Mouse (Mus musculus) forebrain, embryonic 13.5 days (tissue): ENCODE measurements around the gene Fem1b. TPM values are rescaled to one million over a fixed set of nuclear protein-coding genes. Genes with fewer than 3 reads are reported as not detected.

Experiments
- ATAC-seq: fragments of 200-750 bp; cut with Nextera tagmentation; 2 replicates; pipeline ENCODE4 v1.8.0; 2017
- H3K27ac ChIP-seq: fragments of 300-500 bp; sonication (generic); 2 replicates; pipeline ENCODE4 v1.5.1; 2015; ENCODE audit warnings: inconsistent platforms, mild to moderate bottlenecking, moderate library complexity
- H3K27me3 ChIP-seq: fragments of 300-500 bp; sonication (generic); 2 replicates; pipeline ENCODE4 v1.6.1; 2015; ENCODE audit warnings: mild to moderate bottlenecking, inconsistent platforms
- H3K36me3 ChIP-seq: fragments of 300-500 bp; sonication (generic); 2 replicates; pipeline ENCODE4 v1.6.1; 2015; ENCODE audit warnings: mild to moderate bottlenecking, inconsistent platforms; ENCODE audit not compliant: poor library complexity, severe bottlenecking
- H3K4me1 ChIP-seq: fragments of 300-500 bp; sonication (generic); 2 replicates; pipeline ENCODE4 v1.6.1; 2015; ENCODE audit warnings: inconsistent platforms
- H3K4me2 ChIP-seq: fragments of 300-500 bp; sonication (generic); 2 replicates; pipeline ENCODE4 v1.6.1; 2015; ENCODE audit warnings: inconsistent platforms, mild to moderate bottlenecking, moderate library complexity
- H3K4me3 ChIP-seq: fragments of 300-500 bp; sonication (generic); 2 replicates; pipeline ENCODE4 v1.5.1; 2015; ENCODE audit warnings: mild to moderate bottlenecking, inconsistent platforms
- H3K9ac ChIP-seq: fragments of 300-500 bp; sonication (generic); 2 replicates; pipeline ENCODE4 v1.6.1; 2015; ENCODE audit warnings: mild to moderate bottlenecking, inconsistent platforms
- H3K9me3 ChIP-seq: fragments of 300-500 bp; sonication (generic); replicated peaks from 2 replicates; pipeline ENCODE4 v1.6.1; 2016; ENCODE audit warnings: inconsistent platforms
- WGBS: fragments of 180-500 bp; shearing (Covaris S2); methylation state at CpG from one replicate; pipeline ENCODE4 v1.1.7; 2015; 5-methylcytosine and 5-hydroxymethylcytosine counted together
- polyA plus RNA-seq: library from polyadenylated mRNA; unstranded; fragments of >200 nt; fragmentation: Nextera tagmentation; extraction: Ambion mirVana; gene quantifications from 2 replicates; pipeline ENCODE4 v1.2.1, GENCODE M21; 2015

The Fem1b gene
- polyA plus RNA-seq, 1 experiment from 2014 or later = 36.6 TPM

DNA sequence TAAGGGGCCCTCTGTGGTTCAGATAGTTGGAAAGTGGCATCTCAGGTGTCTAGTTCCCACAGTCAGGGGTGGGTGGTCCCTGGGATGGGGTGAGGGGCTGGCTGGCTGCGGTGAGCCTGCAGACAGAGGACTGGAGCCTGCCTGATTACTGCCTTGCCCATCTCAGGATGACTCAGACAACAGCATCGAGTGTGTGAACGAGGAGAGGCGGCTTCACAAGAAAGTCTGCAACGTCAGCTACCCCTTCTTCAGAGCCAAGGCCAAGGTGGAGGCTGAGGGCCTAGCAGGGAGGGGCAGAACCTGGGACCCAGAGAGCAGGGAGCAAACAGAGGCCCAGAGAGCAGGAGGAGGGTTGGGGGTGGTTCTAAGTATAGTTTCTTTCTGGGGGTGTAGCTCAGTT, 43.4 kb downstream of the Fem1b start:
- 84% methylated on average over 5 of the region's 5 CpGs for WGBS
- H3K4me1 ChIP-seq = 0 out of 2 replicates have a peak, but pooled peaks cover 4% of the 10 kb centered on the region
- no peaks in the 10 kb centered on the region for H3K36me3 ChIP-seq
- ATAC-seq = no peak
- H3K27ac ChIP-seq = no peak overlapping the region
- H3K9ac ChIP-seq = no peak overlapping the region
- H3K27me3 ChIP-seq = no peaks in the 10 kb centered on the region
- no peak overlapping the region for H3K4me2 ChIP-seq
- no peaks in the 10 kb centered on the region for H3K9me3 ChIP-seq
- no peak overlapping the region for H3K4me3 ChIP-seq

- Histone ChIP-seq H3K9me3 (no peaks in the 10 kb centered on the region), H3K27ac (no peak overlapping the region), H3K9ac (no peak overlapping the region), H3K36me3 (no peaks in the 10 kb centered on the region), H3K4me1 (0 out of 2 replicates have a peak, but pooled peaks cover 5% of the 10 kb centered on the region), H3K4me2 (no peak overlapping the region), H3K27me3 (no peaks in the 10 kb centered on the region), H3K4me3 (no peak overlapping the region)
- WGBS = 78% methylated on average over 17 of the region's 17 CpGs
- no peak for ATAC-seq
Observed at GRCm38 (mm10) chr9:62767464-62767863, 44.3 kb downstream of the Fem1b start.

DNA sequence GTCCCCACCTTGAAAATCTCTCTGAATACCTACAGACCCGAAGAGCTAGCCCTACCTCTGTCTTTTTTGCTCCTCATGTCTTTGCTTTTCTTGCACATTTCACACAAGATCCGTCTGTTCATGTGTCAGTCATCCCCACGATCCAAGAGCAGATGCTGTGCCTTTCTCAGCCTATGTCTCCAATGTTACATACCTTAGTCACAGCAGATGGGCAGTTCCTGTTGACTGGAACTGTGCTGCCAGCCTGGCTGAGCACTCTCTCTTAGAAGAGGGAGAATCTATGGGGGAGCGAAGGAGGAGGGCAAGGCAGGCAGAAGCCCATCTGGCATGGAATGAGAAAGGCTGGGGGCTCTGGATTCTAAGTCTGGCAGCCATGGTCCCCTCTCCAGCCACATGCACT, 46.4 kb downstream of the Fem1b start:
- H3K4me1 ChIP-seq = 0 out of 2 replicates have a peak, but pooled peaks cover 5% of the 10 kb centered on the region
- H3K4me2 ChIP-seq = no peak overlapping the region
- H3K4me3 ChIP-seq = no peak overlapping the region
- H3K9ac ChIP-seq = no peak overlapping the region
- no peaks in the 10 kb centered on the region for H3K27me3 ChIP-seq
- 74% methylated on average over 4 of the region's 4 CpGs for WGBS
- H3K36me3 ChIP-seq = no peaks in the 10 kb centered on the region
- no peak for ATAC-seq
- peak overlapping the region; percentile 51 for H3K27ac ChIP-seq
- no peaks in the 10 kb centered on the region for H3K9me3 ChIP-seq

DNA sequence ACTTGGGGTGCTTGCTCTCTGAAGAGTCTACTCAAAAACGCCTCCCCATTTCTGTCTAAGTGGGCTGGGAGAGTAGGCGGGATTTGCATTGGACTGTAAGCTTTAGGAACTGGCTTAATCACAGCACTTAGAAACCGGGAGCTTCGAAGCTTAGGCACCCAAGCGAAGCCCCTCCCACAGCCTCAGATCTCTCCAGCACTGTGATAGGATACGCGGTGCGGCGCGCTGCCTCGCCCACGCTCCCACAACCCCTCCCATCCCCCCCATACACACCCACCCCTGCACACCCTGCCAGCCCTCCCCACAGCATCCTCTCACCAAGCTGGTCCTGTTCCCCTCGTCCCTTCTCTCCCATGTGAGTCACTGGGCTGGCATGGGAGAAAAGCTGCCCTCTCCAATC, 48.3 kb downstream of the Fem1b start:
- Histone ChIP-seq H3K4me1 (peaks cover 7% of the 10 kb centered on the region; the same call in 1 of the 2 replicates), H3K4me2 (peak overlapping the region; percentile 37), H3K4me3 (0 out of 2 replicates have a peak overlapping the region, but pooled peaks have one; percentile 7), H3K9ac (no peak overlapping the region), H3K9me3 (no peaks in the 10 kb centered on the region), H3K27ac (no peak overlapping the region), H3K27me3 (no peaks in the 10 kb centered on the region), H3K36me3 (no peaks in the 10 kb centered on the region)
- 9% methylated on average over 13 of the region's 13 CpGs for WGBS
- ATAC-seq = peak; percentile 41; the same call in 1 of the 2 replicates

GRCm38 (mm10) chr9:62759601-62760000, 52.1 kb downstream of the Fem1b start:
- Histone ChIP-seq H3K4me3 (no peak overlapping the region), H3K9ac (no peak overlapping the region), H3K27ac (no peak overlapping the region), H3K36me3 (no peaks in the 10 kb centered on the region), H3K27me3 (no peaks in the 10 kb centered on the region), H3K4me2 (no peak overlapping the region), H3K4me1 (peaks cover 9% of the 10 kb centered on the region; the same call in 1 of the 2 replicates), H3K9me3 (no peaks in the 10 kb centered on the region)
- 56% methylated on average over 3 of the region's 3 CpGs for WGBS
- ATAC-seq = no peak

DNA sequence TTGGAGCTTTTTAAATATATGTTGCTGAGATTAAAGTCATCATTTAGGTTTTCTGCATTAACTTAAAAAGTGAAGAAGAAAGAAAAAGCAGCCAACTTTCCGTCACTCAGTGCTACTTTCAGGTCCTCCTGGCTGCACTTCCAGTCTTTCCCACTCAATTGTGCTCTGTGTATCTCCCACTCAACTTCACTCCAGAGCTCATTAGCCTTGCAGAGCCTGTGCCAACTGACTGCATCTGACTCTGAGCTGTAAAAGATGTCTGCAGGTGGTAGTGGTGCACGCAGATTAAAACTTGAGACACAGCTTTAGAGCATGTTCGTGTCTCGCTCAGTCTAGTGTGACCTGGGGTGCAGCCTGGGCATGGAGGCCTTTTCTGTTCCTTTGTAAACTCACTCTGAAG, 53.4 kb downstream of the Fem1b start:
- no peaks in the 10 kb centered on the region for H3K27me3 ChIP-seq
- no peaks in the 10 kb centered on the region for H3K9me3 ChIP-seq
- H3K4me3 ChIP-seq = no peak overlapping the region
- ATAC-seq = no peak
- WGBS = 58% methylated on average over 4 of the region's 4 CpGs
- no peak overlapping the region for H3K9ac ChIP-seq
- no peak overlapping the region for H3K4me2 ChIP-seq
- H3K27ac ChIP-seq = no peak overlapping the region
- H3K4me1 ChIP-seq = peaks cover 5% of the 10 kb centered on the region; the same call in 1 of the 2 replicates
- H3K36me3 ChIP-seq = no peaks in the 10 kb centered on the region

DNA sequence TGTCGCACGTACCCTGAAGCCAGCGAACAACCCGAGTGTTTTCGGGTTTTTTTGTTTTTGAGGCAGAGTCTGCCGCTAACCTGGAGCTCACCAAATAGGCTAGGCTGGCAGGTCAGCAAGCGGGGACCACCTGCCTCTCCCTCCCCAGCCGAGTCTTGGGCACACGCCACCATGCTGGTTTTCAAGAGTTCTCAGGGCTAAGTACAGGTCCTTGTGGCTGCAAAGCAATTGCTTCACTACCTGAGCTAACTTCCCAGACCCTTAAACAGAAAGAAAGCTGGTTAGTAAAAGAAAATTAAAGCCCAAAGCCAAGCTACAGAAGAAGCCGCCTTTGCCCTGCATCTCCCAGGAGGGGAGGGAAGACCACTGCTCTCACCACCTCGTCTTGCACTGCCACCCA, 61.4 kb downstream of the Fem1b start:
- Histone ChIP-seq H3K4me3 (no peak overlapping the region), H3K27ac (no peak overlapping the region), H3K9me3 (no peaks in the 10 kb centered on the region; the same call in 1 of the 2 replicates), H3K4me2 (no peak overlapping the region), H3K9ac (no peak overlapping the region), H3K4me1 (no peaks in the 10 kb centered on the region), H3K36me3 (no peaks in the 10 kb centered on the region), H3K27me3 (no peaks in the 10 kb centered on the region)
- ATAC-seq = no peak
- 86% methylated on average over 11 of the region's 11 CpGs for WGBS

GRCm38 (mm10) chr9:62749666-62750065, 62.1 kb downstream of the Fem1b start:
- no peak overlapping the region for H3K9ac ChIP-seq
- no peaks in the 10 kb centered on the region; the same call in 1 of the 2 replicates for H3K9me3 ChIP-seq
- no peaks in the 10 kb centered on the region for H3K4me1 ChIP-seq
- H3K27me3 ChIP-seq = no peaks in the 10 kb centered on the region
- no peak overlapping the region for H3K27ac ChIP-seq
- no peak overlapping the region for H3K4me2 ChIP-seq
- no peak for ATAC-seq
- WGBS = 71% methylated on average over 6 of the region's 6 CpGs
- no peak overlapping the region for H3K4me3 ChIP-seq
- H3K36me3 ChIP-seq = no peaks in the 10 kb centered on the region

DNA sequence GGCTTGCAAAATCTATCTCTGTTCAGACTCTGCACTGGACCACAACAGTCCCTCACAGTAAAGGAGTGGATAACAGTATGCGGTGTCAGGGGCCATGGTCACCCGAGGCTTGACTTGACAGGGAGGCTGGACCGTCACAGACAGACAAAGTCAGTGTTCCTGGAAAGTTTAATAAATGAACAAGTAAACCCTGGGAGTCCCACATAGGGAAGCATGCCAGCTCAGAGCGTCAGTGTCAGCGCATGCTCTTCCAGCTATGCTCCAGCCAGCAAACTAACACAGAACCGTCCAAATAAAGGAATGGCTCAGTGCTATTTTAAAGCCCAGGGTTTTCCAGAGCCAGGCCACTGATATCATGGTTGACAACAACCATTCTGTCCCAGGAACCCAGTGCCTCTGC, 65.1 kb downstream of the Fem1b start:
- H3K4me2 ChIP-seq = no peak overlapping the region
- H3K27me3 ChIP-seq = no peaks in the 10 kb centered on the region; the same call in 1 of the 2 replicates
- no peak overlapping the region for H3K4me3 ChIP-seq
- H3K36me3 ChIP-seq = no peaks in the 10 kb centered on the region
- no peak for ATAC-seq
- H3K9me3 ChIP-seq = no peaks in the 10 kb centered on the region
- no peak overlapping the region for H3K9ac ChIP-seq
- H3K27ac ChIP-seq = no peak overlapping the region
- WGBS = 80% methylated on average over 6 of the region's 6 CpGs
- H3K4me1 ChIP-seq = no peaks in the 10 kb centered on the region

GRCm38 (mm10) chr9:62744558-62745275, 67.0 kb downstream of the Fem1b start:
- Histone ChIP-seq H3K4me1 (no peaks in the 10 kb centered on the region), H3K9ac (no peak overlapping the region), H3K4me2 (no peak overlapping the region), H3K4me3 (no peak overlapping the region), H3K27me3 (no peaks in the 10 kb centered on the region; the same call in 1 of the 2 replicates), H3K36me3 (no peaks in the 10 kb centered on the region), H3K9me3 (no peaks in the 10 kb centered on the region), H3K27ac (no peak overlapping the region)
- WGBS = 59% methylated on average over 7 of the region's 7 CpGs
- no peak for ATAC-seq
